Mouse (Mus musculus) heart, adult 10 weeks (tissue): ENCODE results near the gene Cmtm2a. TPM values are rescaled to one million over a fixed set of nuclear protein-coding genes. Genes with fewer than 3 reads are reported as not detected.

Experiments used
- polyA plus RNA-seq: library from polyadenylated mRNA; stranded (reverse); fragments of 350-450 nt; fragmentation: Illumina TruSeq; extraction: RNeasy Lipid Tissue Mini Kit (QIAGEN cat#74804); gene quantifications from one replicate; pipeline ENCODE4 v1.2.3, GENCODE M21; 2014; ENCODE audit warnings: low read depth, low replicate concordance

The Cmtm2a gene
- polyA plus RNA-seq, result not detected

GRCm38 (mm10) chr8:104293081-104293480 lies at the start of gene Cmtm2a:
Gene Cmtm2a (minus strand): TSS chr8:104293181.

DNA sequence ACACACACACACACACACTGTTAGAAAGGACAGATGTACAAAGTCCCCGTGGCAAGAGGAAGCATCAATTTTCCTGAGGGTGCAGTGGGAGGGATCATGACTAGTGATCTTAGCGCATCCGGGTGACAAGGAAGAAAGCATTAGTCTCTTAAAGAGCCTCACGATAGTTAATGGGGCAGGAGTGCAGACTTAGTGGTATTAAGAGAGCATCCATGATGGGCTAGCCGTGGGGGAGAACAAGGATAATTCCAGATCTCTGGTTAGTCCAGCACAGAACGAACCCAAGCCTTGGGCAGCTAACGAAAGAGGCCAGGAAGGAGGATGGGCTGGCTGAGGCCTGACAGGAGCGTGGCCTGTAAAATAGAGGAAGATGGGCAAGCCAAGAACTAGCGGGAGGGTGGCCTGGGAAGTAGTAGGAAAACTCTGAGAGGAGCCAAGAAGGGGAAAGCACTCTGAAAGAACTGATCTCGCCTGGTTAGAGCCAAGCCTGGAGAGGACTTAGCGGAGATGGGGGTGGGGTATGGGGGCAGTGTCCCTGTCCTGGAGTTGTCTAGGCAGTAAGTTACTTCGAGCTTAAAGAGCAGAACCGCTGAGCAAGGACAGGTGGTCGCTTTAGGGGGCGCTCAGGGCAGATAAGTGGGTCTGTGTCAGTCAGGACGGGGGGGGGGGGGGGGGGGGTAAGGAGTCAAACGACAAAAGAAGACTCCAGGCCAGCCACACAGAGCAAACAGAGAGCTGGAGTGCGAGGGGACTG lies 46.4 kb upstream of the Cmtm2a start, which contains the start of gene Cmtm3:
TSS of gene Cmtm3 (plus strand) at position 182 of the 754 bp plus-strand sequence.

GRCm38 (mm10) chr8:104321930-104322329 lies 28.9 kb upstream of the Cmtm2a start, which contains the start of gene Cmtm2b:
Gene Cmtm2b (plus strand): TSS chr8:104322230.

GRCm38 (mm10) chr8:104321267-104321666 lies 28.3 kb upstream of the Cmtm2a start, which contains the start of gene Gm11020:
Gene Gm11020 (plus strand): TSS chr8:104321567.

GRCm38 (mm10) chr8:104309441-104310155 lies 16.6 kb upstream of the Cmtm2a start, which contains the start of the genes Gm45711 and Cmtm1:
Gene Gm45711 (minus strand): TSS chr8:104310081.
Gene Cmtm1 (minus strand): TSS chr8:104310145.

GRCm38 (mm10) chr8:104250439-104251367 lies 42.3 kb downstream of the Cmtm2a start, which contains the start of gene Cklf:
Gene Cklf (plus strand): TSS chr8:104250861.

DNA sequence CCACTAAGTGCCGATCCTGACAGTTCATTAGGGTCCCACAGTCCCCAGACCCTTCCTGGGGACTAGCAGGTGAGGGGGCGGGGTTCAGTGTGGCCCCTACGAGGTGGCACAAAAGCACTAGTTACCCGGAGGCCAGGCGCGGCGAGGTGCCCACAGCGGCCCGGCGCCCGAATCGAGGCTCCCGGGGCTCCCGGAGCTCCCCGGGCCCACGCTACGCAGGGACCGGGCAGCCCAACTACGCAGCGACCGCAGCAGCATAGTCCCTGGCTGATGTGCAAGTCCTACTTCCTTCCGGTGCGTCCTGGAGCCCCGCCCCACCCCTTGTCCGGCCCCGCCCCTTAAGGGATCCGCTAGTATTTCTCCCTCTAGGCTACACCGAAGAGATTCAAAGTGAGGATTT lies 44.7 kb downstream of the Cmtm2a start, which contains the start of gene Tk2:
TSS of gene Tk2 (minus strand) at position 283 of the 400 bp plus-strand sequence.

Other genes starting within 250 kb of the Cmtm2a start
- gene Cdh5, start 191.6 kb downstream of the Cmtm2a start, polyA plus RNA-seq, result 100 TPM
- gene Bean1, start 122.7 kb downstream of the Cmtm2a start, polyA plus RNA-seq, result 1.4 TPM
- gene Tk2, start 44.6 kb downstream of the Cmtm2a start, polyA plus RNA-seq, result 12.0 TPM
- 4.0 TPM for gene Cklf, start 42.3 kb downstream of the Cmtm2a start, polyA plus RNA-seq
- gene Gm45711, start 16.9 kb upstream of the Cmtm2a start, polyA plus RNA-seq, result not detected
- not detected for gene Cmtm1, start 17.0 kb upstream of the Cmtm2a start, polyA plus RNA-seq
- not detected for gene Gm11020, start 28.4 kb upstream of the Cmtm2a start, polyA plus RNA-seq
- gene Cmtm2b, start 29.0 kb upstream of the Cmtm2a start, polyA plus RNA-seq, result not detected
- gene Cmtm3, start 46.2 kb upstream of the Cmtm2a start, polyA plus RNA-seq, result 21.9 TPM
- gene Cmtm4, start 102.6 kb upstream of the Cmtm2a start, polyA plus RNA-seq, result 11.0 TPM
- 46.8 TPM for gene Dync1li2, start 149.9 kb upstream of the Cmtm2a start, polyA plus RNA-seq
- gene Terb1, start 216.7 kb upstream of the Cmtm2a start, polyA plus RNA-seq, result not detected
- 52.6 TPM for gene Nae1, start 241.5 kb upstream of the Cmtm2a start, polyA plus RNA-seq
- gene Car7, start 241.5 kb upstream of the Cmtm2a start, polyA plus RNA-seq, result 5.7 TPM